Mouse (Mus musculus): ENCODE data around the gene Trdmt1.

Trdmt1 gene

DNA sequence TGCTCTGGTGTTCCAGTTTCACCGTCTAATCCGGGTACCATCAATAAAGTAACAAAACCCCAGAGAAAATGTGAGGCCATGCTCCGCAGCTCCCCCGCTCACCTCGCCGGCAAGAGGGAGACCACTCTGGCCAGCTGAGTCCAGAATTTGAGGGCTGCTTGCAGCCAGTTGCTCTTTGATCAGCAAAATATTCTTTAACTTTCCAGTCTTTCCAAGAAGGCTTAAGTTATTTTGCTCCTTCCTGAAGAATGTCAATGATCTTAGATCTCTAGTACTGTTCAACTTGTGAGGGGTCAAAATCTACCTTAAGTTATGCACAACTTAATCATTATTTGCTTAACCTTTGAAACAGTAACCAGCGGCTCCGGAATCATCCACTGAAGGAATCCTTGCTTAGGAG, 52.7 kb downstream of the Trdmt1 start, which contains the start of gene Cubn:
Cubn (minus strand) TSS at position 80 of the 400 bp plus-strand sequence.
- no peak for DNase-seq

- DNase-seq = no peak
Observed at GRCm38 (mm10) chr2:13490480-13490879, 54.0 kb downstream of the Trdmt1 start.

- DNase-seq = no peak
Observed at GRCm38 (mm10) chr2:13486470-13486869, 58.0 kb downstream of the Trdmt1 start.

DNA sequence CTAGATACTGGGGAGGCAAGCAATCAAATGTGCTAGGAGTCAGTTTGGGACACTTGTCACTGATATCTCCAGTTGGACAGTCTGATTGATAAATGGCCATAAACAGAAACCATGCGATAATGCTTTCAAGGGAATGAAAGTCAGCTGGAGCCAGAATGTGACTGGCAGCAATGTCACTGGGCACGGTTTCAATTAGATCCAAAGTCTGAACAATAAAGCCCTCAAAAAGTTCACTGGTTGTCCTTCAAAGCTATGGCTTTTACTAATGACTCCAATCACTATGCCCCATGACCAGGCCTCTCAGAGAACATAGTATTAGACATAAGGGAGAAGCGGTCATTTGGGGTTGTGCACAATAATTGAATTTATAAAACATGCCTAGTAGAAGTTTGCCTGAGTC, 59.9 kb downstream of the Trdmt1 start:
- no peak for DNase-seq

DNA sequence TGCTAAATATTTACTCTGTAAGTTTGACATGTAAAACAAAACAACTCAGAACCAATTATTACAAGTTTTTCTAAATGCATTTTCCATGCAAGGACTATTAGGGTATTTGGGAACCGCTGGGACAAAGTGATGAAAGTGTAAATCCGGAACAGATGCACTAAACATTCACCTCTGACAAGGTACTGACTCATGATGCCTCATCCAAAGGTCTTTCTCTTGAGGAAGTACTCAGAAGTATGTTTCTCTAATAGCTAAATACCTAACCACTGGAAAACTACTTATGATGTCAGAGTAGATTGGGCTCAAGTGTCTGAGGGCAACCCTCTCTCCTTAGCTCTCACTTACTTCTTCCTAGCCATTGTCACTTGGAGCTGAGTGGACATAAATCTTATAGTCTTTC, 63.7 kb downstream of the Trdmt1 start:
- no peak for DNase-seq

- DNase-seq = no peak
Observed at GRCm38 (mm10) chr2:13479165-13479564, 65.3 kb downstream of the Trdmt1 start.

DNA sequence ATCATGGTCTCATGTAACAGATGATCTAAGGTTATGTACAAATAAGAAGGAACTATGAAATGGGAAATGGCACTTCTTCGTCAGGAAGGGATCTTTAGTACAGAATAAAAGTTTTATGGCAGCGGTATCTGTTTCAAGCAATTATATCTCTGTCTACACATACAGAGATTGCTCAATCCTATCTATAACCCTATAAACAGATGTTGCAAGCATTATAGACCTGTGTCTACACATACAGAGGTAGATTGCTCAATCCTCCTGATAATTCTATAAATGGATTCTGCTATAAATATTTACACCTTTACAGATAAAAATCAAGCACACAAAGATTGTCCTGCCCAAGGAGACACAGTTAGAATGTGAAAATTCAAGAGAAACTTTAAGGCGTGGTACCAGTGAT, 74.4 kb downstream of the Trdmt1 start:
- no peak for DNase-seq

DNA sequence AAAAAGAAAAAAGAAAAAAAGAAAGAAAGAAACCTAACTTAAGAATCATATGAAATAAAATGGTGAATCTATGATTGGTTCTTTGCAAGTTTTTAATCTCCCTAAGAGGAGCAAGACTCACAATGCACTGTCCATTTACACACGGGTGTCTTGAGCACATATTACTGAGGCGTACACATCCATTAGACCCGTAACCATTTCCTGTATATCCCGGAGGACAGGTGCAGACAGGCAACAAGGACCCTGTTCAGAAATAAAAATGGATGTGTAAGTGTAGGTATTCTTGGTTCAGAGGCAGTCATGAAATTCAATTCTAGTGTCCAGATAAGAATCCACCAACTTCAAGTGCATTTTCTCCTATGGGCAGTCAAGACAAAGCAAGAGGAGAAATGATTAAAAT, 74.8 kb downstream of the Trdmt1 start:
- no peak for DNase-seq

- no peak for DNase-seq
Observed at GRCm38 (mm10) chr2:13466685-13467084, 77.8 kb downstream of the Trdmt1 start.
